Mouse (Mus musculus) adrenal gland, postnatal 25 days (tissue): Measurements from ENCODE around the gene Sord. TPM values are rescaled to one million over a fixed set of nuclear protein-coding genes. Genes with fewer than 3 reads are reported as not detected.

Source experiments
- DNase-seq: peaks from one replicate; pipeline ENCODE4 v3.0.0; 2021; ENCODE audit warnings: mixed read lengths
- total RNA-seq: library from RNA; stranded (reverse); gene quantifications from 2 replicates; pipeline ENCODE4 v1.2.3, GENCODE M21; 2021

The Sord gene
- total RNA-seq, 1 experiment from 2014 or later, result 71.6 TPM

- DNase-seq, result peak; percentile 58
Measured at GRCm38 (mm10) chr2:122302574-122303241, 68.2 kb downstream of the Sord start.

- DNase-seq, result no peak
Measured at GRCm38 (mm10) chr2:122304544-122304943, 70.0 kb downstream of the Sord start.

GRCm38 (mm10) chr2:122305097-122305892, 70.7 kb downstream of the Sord start:
- DNase-seq, result no peak

GRCm38 (mm10) chr2:122306184-122306583, 71.6 kb downstream of the Sord start:
- peak; percentile 58 for DNase-seq

- DNase-seq, result no peak
Measured at GRCm38 (mm10) chr2:122309647-122310046, 75.1 kb downstream of the Sord start.

GRCm38 (mm10) chr2:122311561-122311960, 77.0 kb downstream of the Sord start:
- DNase-seq, result no peak

- DNase-seq, result peak; percentile 55
Measured at GRCm38 (mm10) chr2:122312722-122313417, 78.3 kb downstream of the Sord start.

- no peak for DNase-seq
Measured at GRCm38 (mm10) chr2:122313536-122313935, 79.0 kb downstream of the Sord start, which contains the start of gene Duoxa1. Duoxa1 (minus strand) TSS chr2:122313730.

Other genes with a start within 250 kb of the Sord start
- gene Eif3j1, start 206.2 kb upstream of the Sord start, total RNA-seq, result 17.4 and 20.5 TPM in 2 replicates
- 20.1 and 22.6 TPM in 2 replicates for gene Spg11, start 116.4 kb upstream of the Sord start, total RNA-seq
- gene B2m, start 87.1 kb upstream of the Sord start, total RNA-seq, result 468 and 486 TPM in 2 replicates
- gene Trim69, start 74.0 kb upstream of the Sord start, total RNA-seq, result not detected in 2 replicates
- not detected in 2 replicates for gene Patl2, start 48.6 kb upstream of the Sord start, total RNA-seq
- gene Terb2, start 48.5 kb upstream of the Sord start, total RNA-seq, result not detected in 2 replicates
- gene Duox2, start 63.7 kb downstream of the Sord start, total RNA-seq, result 0.19 TPM in 1 of 2 replicates, not detected in the other
- gene Duoxa2, start 64.2 kb downstream of the Sord start, total RNA-seq, result not detected in 2 replicates
- not detected in 2 replicates for gene Duoxa1, start 79.0 kb downstream of the Sord start, total RNA-seq
- not detected in 2 replicates for gene Duox1, start 80.9 kb downstream of the Sord start, total RNA-seq
- gene Shf, start 134.4 kb downstream of the Sord start, total RNA-seq, result 5.8 and 11.4 TPM in 2 replicates
- 1.4 and 2.0 TPM in 2 replicates for gene Slc28a2, start 191.7 kb downstream of the Sord start, total RNA-seq